Mouse (Mus musculus) adrenal gland, postnatal 25 days (tissue): ENCODE data around the gene Nufip2. TPM values are rescaled to one million over a fixed set of nuclear protein-coding genes. Genes with fewer than 3 reads are reported as not detected.

Experiments used
- total RNA-seq: library from RNA; stranded (reverse); gene quantifications from 2 replicates; pipeline ENCODE4 v1.2.3, GENCODE M21; 2021

Nufip2 gene
- total RNA-seq, 1 experiment from 2014 or later = 92.9 TPM

Other genes starting within 250 kb of the Nufip2 start
- gene Coro6, start 223.7 kb upstream of the Nufip2 start, total RNA-seq = 1.3 and 2.2 TPM in 2 replicates
- 7.7 and 8.7 TPM in 2 replicates for gene Ankrd13b, start 196.5 kb upstream of the Nufip2 start, total RNA-seq
- gene Git1, start 192.6 kb upstream of the Nufip2 start, total RNA-seq = 53.8 and 55.9 TPM in 2 replicates
- gene Abhd15, start 171.0 kb upstream of the Nufip2 start, total RNA-seq = 15.1 and 19.4 TPM in 2 replicates
- gene Trp53i13, start 170.2 kb upstream of the Nufip2 start, total RNA-seq = 7.5 and 10.2 TPM in 2 replicates
- not detected in 2 replicates for gene Gm10392, start 167.0 kb upstream of the Nufip2 start, total RNA-seq
- 51.4 and 60.2 TPM in 2 replicates for gene Taok1, start 78.3 kb upstream of the Nufip2 start, total RNA-seq
- not detected in 2 replicates for gene Cryba1, start 39.1 kb downstream of the Nufip2 start, total RNA-seq
- gene Myo18a, start 77.1 kb downstream of the Nufip2 start, total RNA-seq = 60.7 and 84.2 TPM in 2 replicates
- gene Gm10277, start 101.6 kb downstream of the Nufip2 start, total RNA-seq = not detected in 2 replicates
- 3.8 and 4.6 TPM in 2 replicates for gene Pipox, start 207.9 kb downstream of the Nufip2 start, total RNA-seq
- gene Sez6, start 244.6 kb downstream of the Nufip2 start, total RNA-seq = 2.0 and 2.7 TPM in 2 replicates